Mouse (Mus musculus) ES-E14 (cell line): ENCODE results near the gene Tk1. TPM values are rescaled to one million over a fixed set of nuclear protein-coding genes. Genes with fewer than 3 reads are reported as not detected.

Experiments
- DNase-seq: peaks from one replicate; pipeline ENCODE4 v3.0.0-alpha.2; 2013; ENCODE audit warnings: low read depth, low spot score
- H3K27ac ChIP-seq: 2 replicates; pipeline ENCODE4 v1.5.1; 2012; ENCODE audit warnings: low read depth, mild to moderate bottlenecking, low read length, moderate library complexity, mixed read lengths; ENCODE audit not compliant: poor library complexity, insufficient read depth, severe bottlenecking
- H3K36me3 ChIP-seq: 2 replicates; pipeline ENCODE4 v1.6.1; 2012; ENCODE audit warnings: mild to moderate bottlenecking, low read length, moderate library complexity, mixed read lengths; ENCODE audit not compliant: control insufficient read depth, poor library complexity, insufficient read depth, severe bottlenecking
- H3K4me1 ChIP-seq, 2 experiments: fragments of 150-350 bp in 1 of 2; sonication (generic) in 1 of 2; 2 replicates each; pipeline ENCODE4 v1.6.1; 2012; ENCODE audit warnings: low read length in 2 of 2, mild to moderate bottlenecking in 1 of 2, mixed read lengths in 1 of 2; ENCODE audit not compliant: control insufficient read depth in 2 of 2, insufficient read depth in 2 of 2, poor library complexity in 1 of 2
- H3K4me3 ChIP-seq, 2 experiments: fragments of 150-350 bp in 1 of 2; sonication (generic) in 1 of 2; 2 replicates each; pipeline ENCODE4 v1.5.1; 2012; ENCODE audit warnings: low read length in 2 of 2, low read depth in 1 of 2, mild to moderate bottlenecking in 1 of 2, mixed read lengths in 1 of 2; ENCODE audit not compliant: insufficient read depth in 1 of 2, poor library complexity in 1 of 2, severe bottlenecking in 1 of 2
- H3K9ac ChIP-seq: 2 replicates; pipeline ENCODE4 v1.6.1; 2012; ENCODE audit warnings: low read depth, mild to moderate bottlenecking, low read length, mixed read lengths; ENCODE audit not compliant: poor library complexity, insufficient read depth, severe bottlenecking
- H3K9me3 ChIP-seq: fragments of 150-350 bp; sonication (generic); 2 replicates; pipeline ENCODE4 v1.6.1; 2012; ENCODE audit warnings: low read depth, mild to moderate bottlenecking, low read length; ENCODE audit not compliant: control insufficient read depth, insufficient read depth
- CHD2 ChIP-seq: IDR thresholded peaks from 2 replicates; pipeline ENCODE4 v1.6.1; 2014; ENCODE audit warnings: mild to moderate bottlenecking, low read depth, low read length, inconsistent platforms
- HCFC1 ChIP-seq: IDR thresholded peaks from 2 replicates; pipeline ENCODE4 v1.6.1; 2012; ENCODE audit warnings: low read length, inconsistent platforms, borderline replicate concordance; ENCODE audit not compliant: insufficient read depth
- MAFK ChIP-seq: IDR thresholded peaks from 2 replicates; pipeline ENCODE4 v1.6.1; 2014; ENCODE audit warnings: mild to moderate bottlenecking, low read depth, low read length, inconsistent platforms; ENCODE audit not compliant: insufficient read depth
- ZC3H11A ChIP-seq: IDR thresholded peaks from 2 replicates; pipeline ENCODE4 v1.6.1; 2012; ENCODE audit warnings: low read depth, mild to moderate bottlenecking, inconsistent platforms, low read length, borderline replicate concordance
- ZNF384 ChIP-seq: IDR thresholded peaks from 2 replicates; pipeline ENCODE4 v1.6.1; 2012; ENCODE audit warnings: low read depth, low read length, inconsistent platforms
- in situ Hi-C, 2 experiments: fragments of 600-800 bp; cut with MboI; formaldehyde crosslinking; loops; one replicate each; pipeline ENCODE4 v1.15.1; 2025; ENCODE audit warnings: low sequenced_read_pairs in 2 of 2, inconsistent platforms in 1 of 2; ENCODE audit not compliant: unreplicated experiment in 2 of 2
- total RNA-seq: library from RNA; depleted of rRNA; stranded (reverse); fragments of 300-350 nt; gene quantifications from 2 replicates; pipeline ENCODE4 v1.2.3, GENCODE M21; 2012

Gene Tk1
- total RNA-seq, 1 experiment = 89.3 TPM

DNA sequence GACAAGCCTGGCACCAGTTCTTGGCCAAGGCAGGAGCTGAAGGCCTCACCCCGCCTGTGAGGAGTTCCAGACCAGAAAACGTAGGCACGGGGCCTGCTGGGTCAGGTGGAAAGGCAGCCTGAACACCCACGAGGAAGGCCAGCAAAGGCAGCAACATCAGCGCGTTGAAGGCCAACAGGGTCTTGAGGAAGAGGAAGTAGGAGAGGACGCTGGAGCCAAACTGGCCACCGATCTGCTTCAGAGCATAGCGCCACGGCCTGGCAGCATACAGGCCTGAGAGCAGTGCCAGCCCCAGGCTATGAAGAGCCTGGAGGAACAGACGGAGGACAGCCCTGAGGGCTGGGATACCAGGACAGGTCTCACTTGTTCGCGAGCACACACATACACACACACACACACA is 50.4 kb downstream of the Tk1 start:
- DNase-seq = no peak
- Histone ChIP-seq H3K4me1 (peaks cover 0 to 8% of the 10 kb centered on the region in 2 experiments; a peak in 2 of 4 replicates), H3K9me3 (no peaks in the 10 kb centered on the region), H3K9ac (no peak overlapping the region), H3K36me3 (peaks cover 36% of the 10 kb centered on the region), H3K4me3 (no peak overlapping the region), H3K27ac (no peak overlapping the region)
- in situ Hi-C loops = no loop called here
- TF ChIP-seq MAFK = no peak
- no peak for TF ChIP-seq ZNF384
- TF ChIP-seq HCFC1 = no peak
- TF ChIP-seq ZC3H11A = no peak

DNA sequence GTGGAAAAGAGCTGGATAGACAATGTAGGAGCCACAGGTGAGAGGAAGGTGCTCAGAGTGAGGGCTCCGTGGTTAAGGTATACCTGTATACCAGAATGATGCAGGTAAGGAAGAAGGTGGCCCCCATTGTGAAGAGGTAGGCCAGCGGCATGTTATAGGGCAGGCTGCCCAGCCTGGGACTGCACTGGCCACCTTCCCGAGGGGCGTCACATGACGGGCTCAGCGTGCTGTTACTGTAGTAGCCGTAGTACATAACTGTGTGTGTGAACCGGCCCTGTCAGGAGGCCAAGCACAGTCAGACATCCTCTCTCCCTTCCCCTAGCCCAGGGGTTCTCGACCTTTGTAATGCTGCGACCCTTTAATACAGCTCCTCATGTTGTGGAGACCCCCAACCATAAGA is 51.0 kb downstream of the Tk1 start:
- Histone ChIP-seq H3K9ac (no peak overlapping the region), H3K9me3 (no peaks in the 10 kb centered on the region), H3K4me3 (no peak overlapping the region), H3K4me1 (peaks cover 0 to 10% of the 10 kb centered on the region in 2 experiments; a peak in 2 of 4 replicates), H3K27ac (no peak overlapping the region), H3K36me3 (peaks cover 36% of the 10 kb centered on the region)
- TF ChIP-seq HCFC1 = no peak
- TF ChIP-seq ZC3H11A = no peak
- no peak for TF ChIP-seq ZNF384
- TF ChIP-seq CHD2 = no peak
- no peak for TF ChIP-seq MAFK
- in situ Hi-C loops = no loop called here
- DNase-seq = no peak

DNA sequence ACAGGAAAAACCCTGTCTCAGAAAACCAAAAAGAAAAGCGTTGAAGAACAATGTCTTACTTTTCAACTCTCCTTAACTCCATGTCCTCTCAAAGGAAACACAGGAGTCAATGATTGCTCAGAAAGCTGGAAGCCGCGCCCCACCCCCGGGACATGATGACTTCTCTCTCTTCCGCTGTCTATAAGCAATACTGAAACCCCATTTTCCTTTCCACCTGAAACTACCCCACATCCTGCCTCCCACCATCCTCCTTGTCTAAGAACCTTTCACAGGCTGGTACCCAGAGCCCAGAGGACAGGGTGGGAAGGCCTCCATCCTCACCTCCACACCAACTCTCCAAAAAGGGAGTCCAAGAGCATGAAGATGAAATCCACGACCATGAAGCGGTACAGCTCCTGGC is 53.5 kb downstream of the Tk1 start:
- in situ Hi-C loops = no loop called here
- no peak overlapping the region for H3K27ac ChIP-seq
- no peak overlapping the region for H3K9ac ChIP-seq
- peaks cover 32% of the 10 kb centered on the region for H3K36me3 ChIP-seq
- no peak overlapping the region for H3K4me3 ChIP-seq
- no peak for DNase-seq
- TF ChIP-seq MAFK = no peak
- no peak for TF ChIP-seq CHD2
- TF ChIP-seq HCFC1 = no peak
- TF ChIP-seq ZNF384 = no peak
- no peak for TF ChIP-seq ZC3H11A
- H3K4me1 ChIP-seq = peaks cover 2 to 9% of the 10 kb centered on the region in 2 experiments; a peak in 2 of 4 replicates
- no peaks in the 10 kb centered on the region for H3K9me3 ChIP-seq

DNA sequence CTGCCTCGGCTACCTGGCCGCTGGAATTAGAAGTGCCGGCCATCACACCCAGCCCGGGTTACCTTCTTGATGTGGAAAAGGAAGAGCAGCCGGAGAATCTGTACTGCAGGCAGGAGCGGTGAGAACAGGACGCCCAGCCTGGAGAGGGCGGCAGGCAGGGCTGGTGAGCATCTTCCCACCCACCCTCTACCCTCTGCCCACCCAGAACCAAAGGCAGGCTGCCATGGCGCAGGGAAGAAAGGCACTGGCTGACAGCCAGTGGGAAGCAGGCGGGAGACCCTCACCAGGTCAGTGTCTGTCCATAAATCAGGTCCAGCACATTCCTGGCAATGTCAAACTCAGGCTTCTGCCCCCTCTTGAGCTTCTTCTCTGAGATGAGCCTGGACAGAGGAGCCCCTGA is 55.5 kb downstream of the Tk1 start:
- TF ChIP-seq CHD2 = no peak
- TF ChIP-seq ZC3H11A = no peak
- H3K4me3 ChIP-seq = no peak overlapping the region
- H3K9ac ChIP-seq = no peak overlapping the region
- no peak overlapping the region for H3K27ac ChIP-seq
- no peaks in the 10 kb centered on the region for H3K9me3 ChIP-seq
- peaks cover 2 to 13% of the 10 kb centered on the region in 2 experiments; a peak in 3 of 4 replicates for H3K4me1 ChIP-seq
- no peak for DNase-seq
- in situ Hi-C loops = no loop called here
- H3K36me3 ChIP-seq = peaks cover 34% of the 10 kb centered on the region

DNA sequence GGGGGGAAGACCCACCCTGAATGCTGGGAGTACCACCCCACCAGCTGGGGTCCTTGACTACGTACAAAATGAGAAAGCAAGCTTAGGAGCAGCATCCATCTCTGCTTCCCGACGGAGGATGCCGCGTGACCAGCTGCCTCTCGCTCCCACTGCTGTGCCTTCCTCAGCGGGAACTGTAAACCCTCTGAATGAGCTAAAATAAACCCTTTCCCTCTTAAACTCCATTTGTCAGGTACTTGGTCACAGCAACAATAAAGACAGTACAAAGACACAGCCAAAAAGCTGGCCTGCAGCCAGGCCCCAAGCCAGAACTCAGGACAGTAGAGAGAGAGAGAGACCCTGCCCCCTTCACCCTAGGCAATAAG is 56.2 kb downstream of the Tk1 start:
- TF ChIP-seq ZC3H11A (no peak), MAFK (no peak), CHD2 (no peak), HCFC1 (no peak), ZNF384 (no peak)
- in situ Hi-C loops = no loop called here
- no peak for DNase-seq
- Histone ChIP-seq H3K4me3 (no peak overlapping the region), H3K9ac (no peak overlapping the region), H3K36me3 (peaks cover 34% of the 10 kb centered on the region; the same call in 1 of the 2 replicates), H3K4me1 (peaks cover 2 to 20% of the 10 kb centered on the region in 2 experiments; a peak in 3 of 4 replicates), H3K9me3 (no peaks in the 10 kb centered on the region), H3K27ac (no peak overlapping the region)
